Mouse (Mus musculus) common myeloid progenitor, adult 5-6 weeks (primary cell): ENCODE results near the gene Snrpa1. TPM values are rescaled to one million over a fixed set of nuclear protein-coding genes. Genes with fewer than 3 reads are reported as not detected.
A peak's percentile ranks its signal among the peaks of the same experiment; 100 is the strongest.

Source experiments
- ATAC-seq: replicated peaks from 2 replicates; pipeline ENCODE4 v1.8.0; 2016; ENCODE audit warnings: low read depth, mild to moderate bottlenecking, moderate TSS enrichment, inconsistent platforms; ENCODE audit not compliant: poor library complexity, severe bottlenecking
- total RNA-seq: library from RNA; stranded (forward); fragments of 200-1000, 187-1606 nt; gene quantifications from 2 replicates; pipeline ENCODE4 v1.2.3, GENCODE M21; 2017

Gene Snrpa1
- total RNA-seq, 1 experiment from 2014 or later: 149 TPM

GRCm38 (mm10) chr7:66110636-66111112 is 51.9 kb downstream of the Snrpa1 start:
- ATAC-seq: 0 out of 2 replicates have a peak, but pooled peaks have one; percentile 20

DNA sequence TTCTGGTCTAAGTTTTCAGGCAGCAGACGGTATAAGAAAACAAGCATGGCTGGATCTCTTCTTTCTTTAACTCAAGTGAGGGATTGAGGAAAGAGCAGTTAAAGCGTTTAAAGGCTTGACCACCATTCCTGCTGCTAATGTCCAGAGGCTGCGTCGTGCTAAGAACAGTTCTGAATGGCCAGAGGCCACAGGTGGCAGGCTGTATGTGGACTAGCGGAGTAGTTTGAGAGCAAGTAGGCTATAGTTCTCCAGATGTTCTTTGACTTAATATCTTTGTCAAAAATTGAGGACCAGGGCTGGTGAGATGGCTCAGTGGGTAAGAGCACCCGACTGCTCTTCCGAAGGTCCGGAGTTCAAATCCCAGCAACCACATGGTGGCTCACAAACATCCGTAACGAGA is 52.4 kb downstream of the Snrpa1 start:
- ATAC-seq: no peak

DNA sequence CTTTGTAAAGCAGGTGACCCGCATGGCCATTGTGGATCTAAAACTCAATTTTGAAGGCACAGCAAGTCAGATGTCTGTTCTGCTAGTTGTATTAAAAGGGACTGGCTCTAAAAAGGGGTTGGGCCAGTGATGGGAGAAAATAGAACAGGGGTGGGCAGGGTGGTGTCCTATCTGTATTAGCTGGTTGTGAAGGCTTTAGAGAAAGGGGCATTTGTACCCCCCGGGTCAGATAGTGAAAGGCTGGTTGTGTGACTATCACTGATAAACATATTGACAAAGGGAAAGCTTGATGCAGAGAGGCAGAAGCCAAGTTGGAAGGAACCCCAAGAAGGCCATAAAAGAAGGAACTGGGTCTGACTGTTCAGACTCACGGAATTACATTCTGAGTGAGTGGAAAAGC is 54.8 kb downstream of the Snrpa1 start:
- no peak for ATAC-seq

GRCm38 (mm10) chr7:66115821-66116343 is 57.1 kb downstream of the Snrpa1 start:
- ATAC-seq: peak; percentile 45

- ATAC-seq: no peak
Observed at GRCm38 (mm10) chr7:66116906-66117482, 58.2 kb downstream of the Snrpa1 start.

DNA sequence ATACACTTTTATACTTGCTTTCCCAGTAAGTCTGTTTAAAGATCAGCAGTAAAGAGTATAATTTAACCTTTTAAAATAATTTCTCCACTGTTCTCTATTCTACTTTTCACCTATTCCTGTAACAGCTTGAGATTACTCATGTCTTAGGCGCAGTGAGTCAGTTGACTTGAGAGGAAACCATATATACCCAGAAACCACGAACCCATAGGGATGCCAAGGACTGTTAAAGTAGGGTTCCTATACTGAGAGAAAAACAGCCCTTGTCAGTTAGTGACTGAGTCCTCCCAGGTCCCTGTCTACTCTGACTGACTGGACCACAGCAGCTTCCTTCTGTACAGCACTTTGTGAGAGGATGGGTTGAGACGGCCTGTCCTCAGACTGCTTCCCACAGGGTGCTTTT is 59.2 kb downstream of the Snrpa1 start:
- ATAC-seq: peak; percentile 17; the same call in 1 of the 2 replicates

DNA sequence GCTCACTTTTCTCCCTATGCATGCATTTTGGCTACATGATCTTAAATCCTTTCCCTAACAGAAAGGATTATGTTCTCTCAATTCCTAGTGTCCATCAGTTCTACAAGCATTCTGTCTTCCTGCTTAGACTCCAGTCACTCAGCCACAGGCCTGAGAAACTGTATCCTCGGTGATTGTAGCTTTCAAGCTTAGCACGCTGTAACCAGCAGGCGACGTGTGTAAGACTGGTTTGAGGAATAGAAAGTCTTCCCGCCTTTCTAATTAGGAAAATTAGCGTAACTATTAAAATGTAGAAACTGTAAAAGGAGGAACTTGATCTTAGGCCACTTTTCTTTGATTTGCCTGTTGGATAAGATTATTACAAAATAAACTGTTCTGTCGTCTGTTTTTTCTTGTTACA is 60.0 kb downstream of the Snrpa1 start:
- peak; percentile 27; the same call in 1 of the 2 replicates for ATAC-seq

- ATAC-seq: no peak
Observed at GRCm38 (mm10) chr7:66120139-66120538, 61.3 kb downstream of the Snrpa1 start.

DNA sequence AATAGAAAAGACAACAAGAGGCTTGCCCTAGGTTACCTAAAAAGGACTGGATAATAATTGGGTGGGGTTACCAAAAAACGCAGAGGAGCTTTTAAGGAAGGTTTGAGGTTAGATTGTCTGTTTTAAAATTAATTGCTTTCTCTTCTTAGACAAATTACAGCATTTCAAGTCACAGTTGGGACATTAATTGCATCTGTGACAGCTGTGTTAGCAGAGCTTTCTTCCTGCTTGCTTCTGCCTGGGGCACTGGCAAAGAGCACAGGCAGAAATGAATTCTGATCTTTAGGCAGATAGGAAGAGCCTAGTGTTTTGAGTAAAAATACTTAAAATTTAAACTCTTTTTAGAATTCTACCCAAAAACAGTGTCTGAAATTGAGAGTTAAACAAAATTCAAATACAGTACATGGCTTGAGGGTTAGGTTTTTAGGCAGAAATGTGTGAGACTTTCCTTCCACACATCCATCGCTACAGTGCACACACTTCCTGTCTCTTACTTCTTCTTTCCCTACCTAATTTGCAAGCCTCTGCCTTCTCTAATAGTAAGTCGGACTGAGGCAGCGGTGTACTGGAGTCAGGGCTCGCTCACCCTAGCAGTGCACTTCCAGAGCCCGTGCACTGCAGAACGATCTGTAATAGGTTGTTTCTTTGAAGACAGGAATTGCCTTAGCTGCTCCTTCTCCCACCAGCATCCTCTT is 62.0 kb downstream of the Snrpa1 start:
- ATAC-seq: peak; percentile 42

Other genes starting within 250 kb of the Snrpa1 start
- 0.09 and 0.10 TPM in 2 replicates for gene Pcsk6, start 197.3 kb upstream of the Snrpa1 start, total RNA-seq
- not detected in 2 replicates for gene Gm45213, start 15.4 kb upstream of the Snrpa1 start, total RNA-seq
- gene Selenos, start 20.6 kb downstream of the Snrpa1 start, total RNA-seq: 75.8 and 88.7 TPM in 2 replicates
- 48.8 and 55.9 TPM in 2 replicates for gene Chsy1, start 50.5 kb downstream of the Snrpa1 start, total RNA-seq